Mouse (Mus musculus) forebrain, embryonic 10.5 days (tissue): ENCODE results near the gene Irf2. TPM values are rescaled to one million over a fixed set of nuclear protein-coding genes. Genes with fewer than 3 reads are reported as not detected.

ENCODE experiments used
- DNase-seq: peaks from one replicate; pipeline ENCODE4 v3.0.0-alpha.2; 2017; ENCODE audit warnings: low spot score; ENCODE audit errors: extremely low spot score
- H3K27ac ChIP-seq: fragments of 300-500 bp; sonication (generic); 2 replicates; pipeline ENCODE4 v1.5.1; 2016; ENCODE audit warnings: mild to moderate bottlenecking
- H3K27me3 ChIP-seq: fragments of 300-500 bp; sonication (generic); 2 replicates; pipeline ENCODE4 v1.6.1; 2016; ENCODE audit warnings: mild to moderate bottlenecking; ENCODE audit not compliant: poor library complexity, severe bottlenecking
- H3K36me3 ChIP-seq: fragments of 300-500 bp; sonication (generic); replicated peaks from 2 replicates; pipeline ENCODE4 v1.6.1; 2016; ENCODE audit warnings: mild to moderate bottlenecking, moderate library complexity
- H3K4me1 ChIP-seq: fragments of 300-500 bp; sonication (generic); 2 replicates; pipeline ENCODE4 v1.6.1; 2016
- H3K4me3 ChIP-seq: fragments of 300-500 bp; sonication (generic); 2 replicates; pipeline ENCODE4 v1.5.1; 2016; ENCODE audit warnings: mild to moderate bottlenecking, moderate library complexity
- H3K9me3 ChIP-seq: fragments of 300-500 bp; sonication (generic); 2 replicates; pipeline ENCODE4 v1.6.1; 2016; ENCODE audit warnings: mild to moderate bottlenecking, moderate library complexity
- WGBS: fragments of 180-500 bp; shearing (Covaris S2); methylation state at CpG from one replicate; pipeline ENCODE4 v1.1.7; 2016; 5-methylcytosine and 5-hydroxymethylcytosine counted together
- polyA plus RNA-seq: library from polyadenylated mRNA; unstranded; fragments of >200 nt; fragmentation: Nextera tagmentation; extraction: Ambion mirVana; gene quantifications from 2 replicates; pipeline ENCODE4 v1.2.1, GENCODE M21; 2016

Irf2 gene
- polyA plus RNA-seq, 1 experiment from 2014 or later: 7.8 TPM

GRCm38 (mm10) chr8:46793248-46793647 is 53.7 kb downstream of the Irf2 start:
- no peak overlapping the region for H3K27ac ChIP-seq
- H3K36me3 ChIP-seq: peaks cover 23% of the 10 kb centered on the region
- WGBS: 96% methylated on average over 14 of the region's 14 CpGs
- no peak for DNase-seq
- no peak overlapping the region for H3K4me3 ChIP-seq
- no peaks in the 10 kb centered on the region for H3K9me3 ChIP-seq
- no peaks in the 10 kb centered on the region for H3K27me3 ChIP-seq
- H3K4me1 ChIP-seq: no peaks in the 10 kb centered on the region

- no peak for DNase-seq
- Histone ChIP-seq H3K9me3 (no peaks in the 10 kb centered on the region), H3K4me3 (no peak overlapping the region), H3K27ac (no peak overlapping the region), H3K4me1 (no peaks in the 10 kb centered on the region), H3K27me3 (no peaks in the 10 kb centered on the region), H3K36me3 (peaks cover 20% of the 10 kb centered on the region)
- WGBS: 89% methylated on average over 5 of the region's 5 CpGs
Measured at GRCm38 (mm10) chr8:46794317-46794716, 54.8 kb downstream of the Irf2 start.

GRCm38 (mm10) chr8:46799212-46799611 is 59.7 kb downstream of the Irf2 start:
- Histone ChIP-seq H3K27me3 (no peaks in the 10 kb centered on the region), H3K9me3 (no peaks in the 10 kb centered on the region), H3K4me3 (no peak overlapping the region), H3K36me3 (peaks cover 20% of the 10 kb centered on the region), H3K4me1 (no peaks in the 10 kb centered on the region), H3K27ac (no peak overlapping the region)
- WGBS: 97% methylated on average over 5 of the region's 5 CpGs
- no peak for DNase-seq

- peaks cover 15% of the 10 kb centered on the region for H3K36me3 ChIP-seq
- no peak overlapping the region for H3K27ac ChIP-seq
- no peaks in the 10 kb centered on the region for H3K9me3 ChIP-seq
- 86% methylated on average over 2 of the region's 2 CpGs for WGBS
- DNase-seq: no peak
- H3K4me3 ChIP-seq: no peak overlapping the region
- H3K4me1 ChIP-seq: no peaks in the 10 kb centered on the region
- H3K27me3 ChIP-seq: no peaks in the 10 kb centered on the region
Measured at GRCm38 (mm10) chr8:46799706-46800105, 60.2 kb downstream of the Irf2 start.

GRCm38 (mm10) chr8:46801153-46801684 is 61.7 kb downstream of the Irf2 start:
- DNase-seq: no peak
- H3K27ac ChIP-seq: no peak overlapping the region

GRCm38 (mm10) chr8:46802009-46802408 is 62.5 kb downstream of the Irf2 start:
- DNase-seq: no peak
- Histone ChIP-seq H3K4me3 (no peak overlapping the region), H3K4me1 (no peaks in the 10 kb centered on the region), H3K36me3 (peaks cover 22% of the 10 kb centered on the region), H3K9me3 (peaks cover 7% of the 10 kb centered on the region; the same call in 1 of the 2 replicates), H3K27me3 (no peaks in the 10 kb centered on the region), H3K27ac (no peak overlapping the region)
- WGBS: 85% methylated on average over 2 of the region's 2 CpGs

More at GRCm38 (mm10) chr8:46801153-46801684, 61.7 kb downstream of the Irf2 start:
- H3K4me1 ChIP-seq: no peaks in the 10 kb centered on the region
- H3K36me3 ChIP-seq: peaks cover 19% of the 10 kb centered on the region
- H3K27me3 ChIP-seq: no peaks in the 10 kb centered on the region
- WGBS: 94% methylated on average over 1 of the region's 1 CpGs
- H3K9me3 ChIP-seq: no peaks in the 10 kb centered on the region; the same call in 1 of the 2 replicates
- no peak overlapping the region for H3K4me3 ChIP-seq

GRCm38 (mm10) chr8:46804721-46805120 is 65.2 kb downstream of the Irf2 start:
- H3K27me3 ChIP-seq: no peaks in the 10 kb centered on the region
- no peaks in the 10 kb centered on the region for H3K4me1 ChIP-seq
- no peak overlapping the region for H3K4me3 ChIP-seq
- H3K9me3 ChIP-seq: peaks cover 12% of the 10 kb centered on the region; the same call in 1 of the 2 replicates
- no peak for DNase-seq
- H3K36me3 ChIP-seq: peaks cover 32% of the 10 kb centered on the region
- 91% methylated on average over 5 of the region's 5 CpGs for WGBS
- H3K27ac ChIP-seq: no peak overlapping the region

GRCm38 (mm10) chr8:46811021-46811622 is 71.6 kb downstream of the Irf2 start:
- H3K9me3 ChIP-seq: peaks cover 12% of the 10 kb centered on the region; the same call in 1 of the 2 replicates
- 89% methylated on average over 11 of the region's 11 CpGs for whole genome bisulfite sequencing
- no peaks in the 10 kb centered on the region for H3K27me3 ChIP-seq
- peaks cover 6% of the 10 kb centered on the region; the same call in 1 of the 2 replicates for H3K4me1 ChIP-seq
- peaks cover 34% of the 10 kb centered on the region for H3K36me3 ChIP-seq
- H3K27ac ChIP-seq: no peak overlapping the region
- no peak overlapping the region for H3K4me3 ChIP-seq
- DNase-seq: no peak

- Histone ChIP-seq H3K4me1 (peaks cover 6% of the 10 kb centered on the region; the same call in 1 of the 2 replicates), H3K27ac (no peak overlapping the region), H3K9me3 (peaks cover 6% of the 10 kb centered on the region; the same call in 1 of the 2 replicates), H3K4me3 (no peak overlapping the region), H3K36me3 (peaks cover 31% of the 10 kb centered on the region), H3K27me3 (no peaks in the 10 kb centered on the region)
- DNase-seq: no peak
- 90% methylated on average over 2 of the region's 2 CpGs for WGBS
Measured at GRCm38 (mm10) chr8:46811944-46812343, 72.4 kb downstream of the Irf2 start.

- Histone ChIP-seq H3K27me3 (no peaks in the 10 kb centered on the region), H3K9me3 (no peaks in the 10 kb centered on the region), H3K27ac (no peak overlapping the region), H3K4me1 (peaks cover 6% of the 10 kb centered on the region; the same call in 1 of the 2 replicates), H3K4me3 (no peak overlapping the region), H3K36me3 (peaks cover 25% of the 10 kb centered on the region)
- WGBS: 92% methylated on average over 4 of the region's 4 CpGs
- no peak for DNase-seq
Measured at GRCm38 (mm10) chr8:46812966-46813365, 73.4 kb downstream of the Irf2 start.

GRCm38 (mm10) chr8:46818106-46818989 is 78.8 kb downstream of the Irf2 start:
- no peak for DNase-seq
- H3K27ac ChIP-seq: no peak overlapping the region

GRCm38 (mm10) chr8:46818990-46819288 is 79.4 kb downstream of the Irf2 start:
- H3K4me3 ChIP-seq: no peak overlapping the region
- DNase-seq: no peak
- WGBS: 91% methylated on average over 2 of the region's 2 CpGs
- no peaks in the 10 kb centered on the region for H3K27me3 ChIP-seq
- no peaks in the 10 kb centered on the region for H3K9me3 ChIP-seq
- H3K27ac ChIP-seq: no peak overlapping the region
- no peaks in the 10 kb centered on the region for H3K4me1 ChIP-seq
- peaks cover 13% of the 10 kb centered on the region for H3K36me3 ChIP-seq

More at GRCm38 (mm10) chr8:46818106-46818989, 78.8 kb downstream of the Irf2 start:
- Histone ChIP-seq H3K36me3 (peaks cover 14% of the 10 kb centered on the region), H3K4me3 (no peak overlapping the region), H3K4me1 (peaks cover 4% of the 10 kb centered on the region; the same call in 1 of the 2 replicates), H3K9me3 (no peaks in the 10 kb centered on the region), H3K27me3 (no peaks in the 10 kb centered on the region)
- 82% methylated on average over 14 of the region's 14 CpGs for WGBS
